In the genomic region with DNA sequence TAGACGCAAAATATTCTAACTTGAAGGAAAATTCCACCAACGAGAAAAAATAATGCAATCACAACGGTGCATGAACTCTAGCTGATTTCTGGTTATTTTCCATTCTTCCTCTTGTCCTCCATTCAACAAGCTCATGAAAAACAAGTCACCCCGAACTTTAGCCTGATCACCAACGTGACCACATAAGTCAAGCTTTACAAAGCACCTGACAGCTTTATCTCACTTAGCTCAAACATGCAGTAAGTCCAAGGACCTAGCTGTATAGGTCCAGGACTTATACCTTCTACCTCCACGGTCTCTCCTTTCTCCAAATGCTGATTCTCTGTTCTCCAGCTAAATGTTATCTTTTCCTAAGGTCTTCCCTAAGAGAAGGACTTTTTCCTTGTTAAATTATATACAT, we compare ENCODE assay signal across 18 mouse cellular contexts. TPM values are rescaled to one million over a fixed set of nuclear protein-coding genes. Genes with fewer than 3 reads are reported as not detected.
A peak's percentile ranks its signal among the peaks of the same experiment; 100 is the strongest.
DNase-seq lines count a peak whose midpoint lies in the region; ATAC-seq and TF ChIP-seq lines count a peak whose summit lies in the region.
"Had no signal": no experiment of that assay in that cellular context is flagged by ENCODE, and none has a peak within 500 bp of the region (broad histone marks: within the 10 kb centered on the region; RNA-seq: fewer than 3 reads in every experiment).

No protein-coding gene starts in this region.

- no peak for TF ChIP-seq EP300 in stomach, postnatal 0 days (optimal IDR thresholded peaks at IDR 0.05)

- no peak overlapping the region for H3K27ac ChIP-seq in kidney, embryonic 15.5 days
- H3K27ac ChIP-seq in intestine, postnatal 0 days (ENCODE audit: low read depth, low read length): 0 out of 2 replicates have a peak overlapping the region, but pooled peaks have one; percentile 41
- H3K27ac ChIP-seq in stomach, postnatal 0 days (replicated peaks): no peak overlapping the region
- no peak overlapping the region for H3K27ac ChIP-seq in neural tube, embryonic 15.5 days (replicated peaks)
- H3K27ac ChIP-seq: embryonic facial prominence, embryonic 10.5 days; forebrain, embryonic 10.5 days; forebrain, embryonic 15.5 days; heart, adult 2 months; heart, embryonic 15.5 days; hindbrain, embryonic 13.5 days had no signal

- no peak for TF ChIP-seq CTCF in intestine, postnatal 0 days (IDR thresholded peaks at IDR 0.05; ENCODE audit: low read depth)
- TF ChIP-seq CTCF in stomach, postnatal 0 days (IDR thresholded peaks at IDR 0.05; ENCODE audit: low read depth): no peak

- peak; percentile 14 for DNase-seq in kidney, postnatal 14 days
- DNase-seq in stomach, postnatal 0 days (ENCODE audit: low spot score): peak; percentile 41
- DNase-seq in layer of hippocampus, adult 9-11 months: no peak
- DNase-seq: cerebellum, postnatal 10 days; gastrocnemius, postnatal 10 days; heart, adult 2 months; heart, postnatal 14 days had no signal

- peaks cover 20% of the 10 kb centered on the region for H3K36me3 ChIP-seq in kidney, embryonic 15.5 days
- no peaks in the 10 kb centered on the region for H3K36me3 ChIP-seq in intestine, postnatal 0 days (ENCODE audit: control insufficient read depth, insufficient read depth)
- no peaks in the 10 kb centered on the region for H3K36me3 ChIP-seq in stomach, postnatal 0 days (ENCODE audit: control insufficient read depth, insufficient read depth, low read length)
- H3K36me3 ChIP-seq in neural tube, embryonic 15.5 days: peaks cover 26% of the 10 kb centered on the region; the same call in 1 of the 2 replicates

- 73% methylated on average over 6 of the region's 6 CpGs for WGBS in kidney, embryonic 15.5 days
- 61% methylated on average over 6 of the region's 6 CpGs for WGBS in intestine, postnatal 0 days
- 50% methylated on average over 6 of the region's 6 CpGs for WGBS in stomach, postnatal 0 days
- 80% methylated on average over 6 of the region's 6 CpGs for WGBS in neural tube, embryonic 15.5 days

- no peak overlapping the region for H3K9ac ChIP-seq in kidney, embryonic 15.5 days
- H3K9ac ChIP-seq in intestine, postnatal 0 days (ENCODE audit: low read depth, low read length): no peak overlapping the region
- no peak overlapping the region for H3K9ac ChIP-seq in stomach, postnatal 0 days (ENCODE audit: low read length)
- H3K9ac ChIP-seq in neural tube, embryonic 15.5 days (replicated peaks): no peak overlapping the region
- H3K9ac ChIP-seq: forebrain, embryonic 15.5 days; heart, embryonic 15.5 days; hindbrain, embryonic 13.5 days had no signal

- H3K9me3 ChIP-seq in kidney, embryonic 15.5 days (replicated peaks): no peaks in the 10 kb centered on the region
- H3K9me3 ChIP-seq in intestine, postnatal 0 days (ENCODE audit: control insufficient read depth): no peaks in the 10 kb centered on the region
- H3K9me3 ChIP-seq in stomach, postnatal 0 days (ENCODE audit: control insufficient read depth, low read length): no peaks in the 10 kb centered on the region
- H3K9me3 ChIP-seq in neural tube, embryonic 15.5 days (replicated peaks): no peaks in the 10 kb centered on the region
- H3K9me3 ChIP-seq: embryonic facial prominence, embryonic 10.5 days; forebrain, embryonic 10.5 days; forebrain, embryonic 15.5 days; heart, embryonic 15.5 days; hindbrain, embryonic 13.5 days had no signal

- H3K4me2 ChIP-seq in kidney, embryonic 15.5 days: no peak overlapping the region
- H3K4me2 ChIP-seq in intestine, postnatal 0 days (replicated peaks; ENCODE audit: low read depth): no peak overlapping the region
- no peak overlapping the region for H3K4me2 ChIP-seq in stomach, postnatal 0 days (replicated peaks; ENCODE audit: low read depth)
- H3K4me2 ChIP-seq in neural tube, embryonic 15.5 days: no peak overlapping the region
- H3K4me2 ChIP-seq: forebrain, embryonic 15.5 days; heart, embryonic 11.5 days; heart, embryonic 15.5 days; hindbrain, embryonic 13.5 days had no signal

- no peaks in the 10 kb centered on the region for H3K27me3 ChIP-seq in kidney, embryonic 15.5 days
- no peaks in the 10 kb centered on the region for H3K27me3 ChIP-seq in intestine, postnatal 0 days (replicated peaks; ENCODE audit: control insufficient read depth, insufficient read depth, low read length)
- H3K27me3 ChIP-seq in stomach, postnatal 0 days (ENCODE audit: control insufficient read depth, insufficient read depth, low read length): no peaks in the 10 kb centered on the region
- no peaks in the 10 kb centered on the region for H3K27me3 ChIP-seq in neural tube, embryonic 15.5 days (replicated peaks)
- H3K27me3 ChIP-seq: CH12.LX; forebrain, embryonic 15.5 days; heart, embryonic 15.5 days; hindbrain, embryonic 13.5 days had no signal

- no peak overlapping the region for H3K4me3 ChIP-seq in kidney, embryonic 15.5 days (replicated peaks)
- H3K4me3 ChIP-seq in intestine, postnatal 0 days (ENCODE audit: low read depth, low read length): no peak overlapping the region
- no peak overlapping the region for H3K4me3 ChIP-seq in stomach, postnatal 0 days (ENCODE audit: low read depth, low read length)
- no peak overlapping the region for H3K4me3 ChIP-seq in neural tube, embryonic 15.5 days (replicated peaks)
- H3K4me3 ChIP-seq: embryonic facial prominence, embryonic 10.5 days; erythroblast, embryonic 14.5 days; forebrain, embryonic 10.5 days; forebrain, embryonic 15.5 days; heart, adult 2 months; heart, embryonic 15.5 days; hindbrain, embryonic 13.5 days had no signal

- no peaks in the 10 kb centered on the region for H3K4me1 ChIP-seq in kidney, embryonic 15.5 days
- H3K4me1 ChIP-seq in intestine, postnatal 0 days (replicated peaks; ENCODE audit: control insufficient read depth, insufficient read depth, low read length): no peaks in the 10 kb centered on the region
- no peaks in the 10 kb centered on the region for H3K4me1 ChIP-seq in stomach, postnatal 0 days (replicated peaks; ENCODE audit: control insufficient read depth, insufficient read depth)
- no peaks in the 10 kb centered on the region; the same call in 1 of the 2 replicates for H3K4me1 ChIP-seq in neural tube, embryonic 15.5 days
- H3K4me1 ChIP-seq: embryonic facial prominence, embryonic 10.5 days; forebrain, embryonic 10.5 days; forebrain, embryonic 15.5 days had no signal

- no peak for ATAC-seq in kidney, embryonic 15.5 days (replicated peaks; ENCODE audit: low FRiP score)
- ATAC-seq in intestine, postnatal 0 days: peak; percentile 72
- ATAC-seq in stomach, postnatal 0 days (ENCODE audit: low FRiP score, low TSS enrichment): peak; percentile 87; the same call in 1 of the 2 replicates
- no peak for ATAC-seq in neural tube, embryonic 15.5 days (ENCODE audit: low FRiP score)
- ATAC-seq: forebrain, embryonic 15.5 days had no signal

RNA-seq across cellular contexts. Expression of a gene that starts 10.4 kb away (rescaled TPM):
- 56.1 and 63.1 TPM in 2 replicates for polyA plus RNA-seq in kidney, embryonic 15.5 days (2015; fragmentation: Nextera tagmentation; extraction: Ambion mirVana)
- polyA plus RNA-seq in intestine, postnatal 0 days (2015; fragmentation: Nextera tagmentation; extraction: Ambion mirVana): 11.5 and 13.7 TPM in 2 replicates
- 15.9 and 19.3 TPM in 2 replicates for polyA plus RNA-seq in stomach, postnatal 0 days (2015; fragmentation: Nextera tagmentation; extraction: Ambion mirVana)
- 120 and 142 TPM in 2 replicates for polyA plus RNA-seq in neural tube, embryonic 15.5 days (2015; fragmentation: Nextera tagmentation; extraction: Ambion mirVana)

Comparison
In these comparisons a context has a peak if more than half of its experiments do, and no peak if none do; other contexts are left out.
1. ATAC-seq: peak in intestine, postnatal 0 days (single experiment) and stomach, postnatal 0 days (single experiment); none in kidney, embryonic 15.5 days (single experiment) and neural tube, embryonic 15.5 days (single experiment).